Mouse (Mus musculus) limb, embryonic 11.5 days (tissue): ENCODE results near the gene Zmiz2. TPM values are rescaled to one million over a fixed set of nuclear protein-coding genes. Genes with fewer than 3 reads are reported as not detected.
"Not testable (repeated sequence)": the region's sequence is repeated elsewhere in the genome, so short reads cannot be mapped to it uniquely, and the experiment has no call there.

Experiments
- ATAC-seq: fragments of 200-750 bp; cut with Nextera tagmentation; 2 replicates; pipeline ENCODE4 v1.8.0; 2017; ENCODE audit warnings: low read depth; ENCODE audit not compliant: insufficient number of reproducible peaks, low FRiP score, low TSS enrichment
- DNase-seq: peaks from one replicate; pipeline ENCODE4 v3.0.0-alpha.2; 2015; ENCODE audit warnings: low spot score
- H3K27ac ChIP-seq: fragments of 300-500 bp; sonication (generic); replicated peaks from 2 replicates; pipeline ENCODE4 v1.5.1; 2014; ENCODE audit warnings: low read depth, mild to moderate bottlenecking, low read length
- H3K27me3 ChIP-seq: fragments of 300-500 bp; sonication (generic); 2 replicates; pipeline ENCODE4 v1.6.1; 2014; ENCODE audit warnings: mild to moderate bottlenecking, low read length, mixed read lengths; ENCODE audit not compliant: control insufficient read depth, insufficient read depth
- H3K36me3 ChIP-seq: fragments of 300-500 bp; sonication (generic); 2 replicates; pipeline ENCODE4 v1.6.1; 2014; ENCODE audit warnings: mild to moderate bottlenecking, low read length, moderate library complexity, mixed read lengths; ENCODE audit not compliant: control insufficient read depth, insufficient read depth
- H3K4me1 ChIP-seq: fragments of 300-500 bp; sonication (generic); 2 replicates; pipeline ENCODE4 v1.6.1; 2014; ENCODE audit warnings: low read length, mixed read lengths; ENCODE audit not compliant: control insufficient read depth, insufficient read depth
- H3K4me2 ChIP-seq: fragments of 300-500 bp; sonication (generic); 2 replicates; pipeline ENCODE4 v1.6.1; 2014; ENCODE audit warnings: low read depth, mild to moderate bottlenecking, moderate library complexity; ENCODE audit not compliant: severe bottlenecking
- H3K4me3 ChIP-seq: fragments of 300-500 bp; sonication (generic); 2 replicates; pipeline ENCODE4 v1.5.1; 2014; ENCODE audit warnings: low read depth, low read length
- H3K9ac ChIP-seq: fragments of 300-500 bp; sonication (generic); 2 replicates; pipeline ENCODE4 v1.6.1; 2014; ENCODE audit warnings: mild to moderate bottlenecking, low read length
- H3K9me3 ChIP-seq: fragments of 300-500 bp; sonication (generic); 2 replicates; pipeline ENCODE4 v1.6.1; 2016; ENCODE audit warnings: low read length; ENCODE audit not compliant: control insufficient read depth
- WGBS: fragments of 180-500 bp; shearing (Covaris S2); extraction: QIAGEN DNeasy Blood & Tissue Kit; methylation state at CpG from one replicate; pipeline ENCODE4 v1.1.7; 2014; 5-methylcytosine and 5-hydroxymethylcytosine counted together
- polyA plus RNA-seq: library from polyadenylated mRNA; unstranded; fragments of >200 nt; fragmentation: Nextera tagmentation; extraction: Ambion mirVana; gene quantifications from 2 replicates; pipeline ENCODE4 v1.2.1, GENCODE M21; 2014

Zmiz2 gene
- polyA plus RNA-seq, 1 experiment from 2014 or later, result 11.2 TPM

DNA sequence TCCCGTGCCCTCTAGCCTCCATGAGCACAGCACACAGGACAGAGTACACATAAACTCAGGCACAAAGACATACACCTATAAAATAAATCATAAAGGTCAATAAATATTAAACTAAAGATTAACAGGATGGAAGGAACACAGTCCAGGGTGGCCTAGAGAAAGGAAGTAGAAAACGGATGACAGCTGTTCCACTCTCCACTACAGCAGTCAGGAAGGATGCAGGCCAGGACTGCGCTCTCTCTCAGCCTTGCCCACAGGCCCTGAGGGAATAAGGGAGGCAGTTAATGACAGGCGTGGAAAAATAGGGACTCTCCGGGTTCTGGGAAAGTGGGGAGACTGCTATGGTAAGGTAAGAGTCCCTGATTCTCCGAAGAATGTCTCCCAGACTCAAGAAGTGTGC is 22.4 kb upstream of the Zmiz2 start:
- Histone ChIP-seq H3K4me3 (no peak overlapping the region), H3K9ac (no peak overlapping the region), H3K4me1 (no peaks in the 10 kb centered on the region), H3K27ac (no peak overlapping the region), H3K27me3 (no peaks in the 10 kb centered on the region), H3K9me3 (no peaks in the 10 kb centered on the region), H3K4me2 (no peak overlapping the region), H3K36me3 (no peaks in the 10 kb centered on the region)
- WGBS, result 65% methylated on average over 6 of the region's 6 CpGs
- ATAC-seq, result no peak
- DNase-seq, result no peak

DNA sequence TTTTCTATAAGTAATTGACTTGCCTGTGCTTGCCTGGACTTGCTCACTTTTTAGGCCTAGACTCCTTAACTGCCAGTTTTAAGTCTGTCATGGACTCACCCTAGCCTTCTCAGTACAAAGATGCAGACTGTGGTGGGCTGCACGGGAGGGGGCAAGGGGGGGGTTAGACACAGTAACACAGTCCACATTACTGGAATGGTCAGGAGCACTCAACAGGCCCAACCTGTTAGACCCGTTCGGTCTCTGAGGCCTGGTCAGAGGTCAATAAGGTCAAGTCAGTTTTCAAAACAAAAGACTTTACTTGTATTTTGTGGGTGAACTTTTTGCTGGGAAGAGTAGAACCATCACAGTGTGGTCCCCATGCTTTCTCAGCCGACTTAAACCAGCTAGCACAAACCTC is 21.7 kb upstream of the Zmiz2 start:
- no peaks in the 10 kb centered on the region for H3K4me1 ChIP-seq
- H3K27ac ChIP-seq, result no peak overlapping the region
- H3K36me3 ChIP-seq, result no peaks in the 10 kb centered on the region
- DNase-seq (no peak), ATAC-seq (no peak)
- H3K4me2 ChIP-seq, result no peak overlapping the region
- no peaks in the 10 kb centered on the region for H3K9me3 ChIP-seq
- H3K27me3 ChIP-seq, result no peaks in the 10 kb centered on the region
- no peak overlapping the region for H3K9ac ChIP-seq
- 74% methylated on average over 4 of the region's 4 CpGs for WGBS
- no peak overlapping the region for H3K4me3 ChIP-seq

- H3K4me2 ChIP-seq, H3K36me3 ChIP-seq, H3K27me3 ChIP-seq, H3K27ac ChIP-seq, H3K4me3 ChIP-seq, H3K4me1 ChIP-seq, ATAC-seq, DNase-seq, H3K9ac ChIP-seq, H3K9me3 ChIP-seq: not testable (repeated sequence)
- 88% methylated on average over 5 of the region's 5 CpGs for WGBS
These were observed 20.9 kb upstream of the Zmiz2 start for GRCm38 (mm10) chr11:6367986-6368385.

DNA sequence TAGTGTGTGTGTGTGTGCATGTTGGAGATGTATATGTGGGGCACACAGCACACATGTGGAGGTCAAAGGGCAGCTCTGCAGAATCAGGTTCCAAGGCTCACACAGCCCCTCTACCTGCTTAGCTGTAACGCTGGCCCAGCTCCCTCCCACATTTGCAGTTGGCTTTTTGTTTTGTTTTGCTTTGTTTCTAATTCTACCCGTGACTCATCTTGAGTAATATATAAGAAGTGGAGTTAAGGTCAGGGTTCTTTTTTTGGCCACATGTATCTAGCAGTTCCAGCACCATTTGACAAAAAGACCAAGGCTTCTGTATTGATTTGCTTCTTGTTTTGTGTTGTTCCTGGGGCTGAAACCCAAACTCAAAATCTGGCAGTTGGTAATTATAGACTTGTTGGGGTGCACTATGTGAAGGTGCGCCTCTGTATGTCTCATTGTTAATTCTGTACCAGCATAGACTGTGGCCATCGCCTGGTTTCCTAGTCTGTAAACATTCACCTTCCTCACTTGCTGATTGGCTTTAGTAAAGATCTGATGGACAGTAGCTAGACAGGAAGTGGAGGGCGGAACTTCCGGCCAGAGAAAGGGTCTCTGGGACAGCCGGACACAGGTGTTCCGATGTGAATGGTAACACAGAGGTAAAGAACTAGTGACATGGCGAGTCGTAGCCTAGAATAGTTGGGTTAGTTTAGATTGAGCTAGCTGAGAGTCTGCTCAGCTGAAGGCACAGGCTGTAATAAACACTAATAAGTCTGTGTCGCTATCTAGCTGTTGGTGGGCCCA is 17.3 kb upstream of the Zmiz2 start:
- H3K4me1 ChIP-seq, result no peaks in the 10 kb centered on the region
- no peaks in the 10 kb centered on the region for H3K36me3 ChIP-seq
- H3K9me3 ChIP-seq, result no peaks in the 10 kb centered on the region
- no peak overlapping the region for H3K4me3 ChIP-seq
- H3K27ac ChIP-seq, result no peak overlapping the region
- no peak for ATAC-seq
- H3K4me2 ChIP-seq, result no peak overlapping the region
- H3K27me3 ChIP-seq, result no peaks in the 10 kb centered on the region
- H3K9ac ChIP-seq, result no peak overlapping the region
- DNase-seq, result no peak
- 88% methylated on average over 11 of the region's 11 CpGs for WGBS

DNA sequence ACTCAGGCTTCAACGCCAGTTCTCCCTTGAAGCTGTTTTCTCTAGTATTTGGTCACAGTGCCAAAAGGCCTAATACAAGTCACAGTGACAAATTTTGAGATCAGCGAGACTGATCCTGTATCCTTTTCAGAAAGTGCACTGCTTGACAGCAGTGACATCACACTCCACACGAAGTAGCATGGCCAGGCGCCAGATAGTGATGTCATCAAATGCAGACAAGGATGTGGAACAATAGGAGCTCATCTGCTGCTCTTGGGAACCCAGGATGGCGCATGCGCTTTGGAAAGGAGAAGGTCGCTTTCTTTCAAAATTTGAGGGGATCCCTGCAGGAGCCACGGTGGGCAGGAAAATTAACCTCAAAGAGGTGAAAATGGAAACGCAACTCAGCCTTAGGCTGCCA is 16.1 kb upstream of the Zmiz2 start:
- Histone ChIP-seq H3K4me2 (no peak overlapping the region), H3K9me3 (no peaks in the 10 kb centered on the region), H3K36me3 (no peaks in the 10 kb centered on the region), H3K4me3 (no peak overlapping the region), H3K9ac (no peak overlapping the region), H3K4me1 (no peaks in the 10 kb centered on the region), H3K27ac (no peak overlapping the region), H3K27me3 (no peaks in the 10 kb centered on the region)
- ATAC-seq, result no peak
- no peak for DNase-seq
- WGBS, result 93% methylated on average over 9 of the region's 9 CpGs

DNA sequence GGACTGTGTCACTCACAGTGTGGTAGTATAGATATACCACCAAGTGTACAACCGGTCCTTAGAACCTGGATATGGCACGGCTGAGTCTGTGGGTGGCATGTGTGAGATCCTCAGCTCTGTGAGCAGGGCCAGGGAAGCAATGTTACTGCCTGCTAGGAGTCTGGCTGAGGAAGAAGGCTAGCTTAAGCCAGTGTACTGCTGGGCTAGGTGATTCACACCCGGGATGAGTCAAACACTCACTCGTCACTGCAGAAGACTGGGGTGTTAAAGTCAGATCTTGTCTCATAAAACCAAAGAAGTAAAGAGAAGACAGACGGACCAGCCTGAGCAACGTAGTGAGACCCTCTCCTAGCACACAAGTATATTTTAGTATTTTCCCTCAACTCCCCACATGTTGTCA is 8.0 kb upstream of the Zmiz2 start:
- DNase-seq, result no peak
- Histone ChIP-seq H3K27ac (no peak overlapping the region), H3K9ac (no peak overlapping the region), H3K4me3 (no peak overlapping the region), H3K9me3 (no peaks in the 10 kb centered on the region), H3K4me2 (no peak overlapping the region), H3K27me3 (no peaks in the 10 kb centered on the region), H3K4me1 (no peaks in the 10 kb centered on the region), H3K36me3 (no peaks in the 10 kb centered on the region)
- WGBS, result 86% methylated on average over 6 of the region's 6 CpGs
- ATAC-seq, result no peak

DNA sequence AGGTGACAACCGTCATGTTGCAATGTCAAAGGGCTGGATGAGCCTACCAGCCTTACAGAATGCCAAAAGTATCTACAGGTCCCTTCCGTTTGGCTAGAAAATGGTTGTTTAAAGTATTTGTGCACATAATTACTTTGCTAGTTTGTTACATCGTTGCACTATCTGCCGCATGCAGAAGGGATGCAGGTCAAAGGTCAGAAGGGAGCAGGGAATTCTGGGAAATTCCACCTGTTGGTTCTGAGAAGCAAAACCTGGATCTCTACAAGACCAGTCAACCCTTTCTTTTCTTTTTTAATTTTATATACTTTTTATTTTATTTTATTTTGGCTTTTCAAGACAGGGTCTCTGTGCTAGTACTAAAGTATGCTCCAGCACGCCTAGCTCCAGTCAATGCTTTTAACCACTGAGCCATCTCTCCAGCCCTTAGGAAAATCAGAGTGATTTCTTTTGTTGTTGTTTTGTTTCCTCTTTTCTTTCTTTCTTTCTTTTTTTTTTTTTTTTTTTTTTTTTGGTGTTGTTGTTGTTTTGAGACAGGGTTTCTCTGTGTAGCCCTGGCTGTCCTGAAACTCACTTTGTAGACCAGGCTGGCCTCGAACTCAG is 648 bp upstream of the Zmiz2 start:
- Histone ChIP-seq H3K4me3 (no peak overlapping the region), H3K9me3 (no peaks in the 10 kb centered on the region), H3K27me3 (no peaks in the 10 kb centered on the region), H3K27ac (no peak overlapping the region; the same call in 1 of the 2 replicates), H3K4me2 (no peak overlapping the region), H3K9ac (no peak overlapping the region), H3K4me1 (peaks cover 4% of the 10 kb centered on the region; the same call in 1 of the 2 replicates), H3K36me3 (no peaks in the 10 kb centered on the region)
- DNase-seq, result no peak
- no peak for ATAC-seq
- 90% methylated on average over 6 of the region's 6 CpGs for WGBS

GRCm38 (mm10) chr11:6389483-6389921 is 628 bp downstream of the Zmiz2 start:
- WGBS, result under 1% methylated on average over 16 of the region's 43 CpGs
- peak overlapping the region; percentile 89 for H3K4me3 ChIP-seq
- H3K4me1 ChIP-seq, result peaks cover 4% of the 10 kb centered on the region; the same call in 1 of the 2 replicates
- H3K36me3 ChIP-seq, result peaks cover 1% of the 10 kb centered on the region; the same call in 1 of the 2 replicates
- 0 out of 2 replicates have a peak, but pooled peaks have one; percentile 6 for ATAC-seq
- peak overlapping the region; percentile 73 for H3K4me2 ChIP-seq
- no peaks in the 10 kb centered on the region for H3K9me3 ChIP-seq
- H3K27ac ChIP-seq, result peak overlapping the region; percentile 89
- H3K9ac ChIP-seq, result peak overlapping the region; percentile 85
- DNase-seq, result peak; percentile 50
- H3K27me3 ChIP-seq, result no peaks in the 10 kb centered on the region
